Mouse (Mus musculus): ENCODE results near the gene Ppp1r13l. TPM values are rescaled to one million over a fixed set of nuclear protein-coding genes. Genes with fewer than 3 reads are reported as not detected.

Gene Ppp1r13l
- polyA plus RNA-seq, 1 experiment from 2014 or later = 12.4 TPM

MicroRNA genes within 50 kb of the gene (microRNA counts, 519-probe panel; counts per million panel counts)
- 32.2 counts per million for microRNA mmu-miR-343

Small RNA genes lying within 50 kb of the gene (microRNA-seq; reads per million reads assigned to microRNA genes)
- not detected for gene Mir343 (ENCODE audit: borderline number of aligned reads)

Other genes starting within 250 kb of the Ppp1r13l start
- 2.2 and 2.7 TPM in 2 replicates for gene Gm4969, start 241.4 kb upstream of the Ppp1r13l start, polyA plus RNA-seq (2014; fragmentation: Nextera tagmentation; extraction: Ambion mirVana)
- 6.3 and 6.4 TPM in 2 replicates for gene Fbxo46, start 239.9 kb upstream of the Ppp1r13l start, polyA plus RNA-seq (2014; fragmentation: Nextera tagmentation; extraction: Ambion mirVana)
- 6.4 and 7.6 TPM in 2 replicates for gene Qpctl, start 210.5 kb upstream of the Ppp1r13l start, polyA plus RNA-seq (2014; fragmentation: Nextera tagmentation; extraction: Ambion mirVana)
- gene Snrpd2, start 210.0 kb upstream of the Ppp1r13l start, polyA plus RNA-seq (2014; fragmentation: Nextera tagmentation; extraction: Ambion mirVana) = 120 and 125 TPM in 2 replicates
- gene Gipr, start 193.6 kb upstream of the Ppp1r13l start, polyA plus RNA-seq (2014; fragmentation: Nextera tagmentation; extraction: Ambion mirVana) = 9.0 and 10.8 TPM in 2 replicates
- gene Eml2, start 183.3 kb upstream of the Ppp1r13l start, polyA plus RNA-seq (2014; fragmentation: Nextera tagmentation; extraction: Ambion mirVana) = 5.4 and 6.9 TPM in 2 replicates
- gene Gpr4, start 147.2 kb upstream of the Ppp1r13l start, polyA plus RNA-seq (2014; fragmentation: Nextera tagmentation; extraction: Ambion mirVana) = 1.3 and 1.4 TPM in 2 replicates
- gene Opa3, start 131.4 kb upstream of the Ppp1r13l start, polyA plus RNA-seq (2014; fragmentation: Nextera tagmentation; extraction: Ambion mirVana) = 41.2 and 41.6 TPM in 2 replicates
- gene Vasp, start 87.9 kb upstream of the Ppp1r13l start, polyA plus RNA-seq (2014; fragmentation: Nextera tagmentation; extraction: Ambion mirVana) = 61.9 and 102 TPM in 2 replicates
- gene Ppm1n, start 79.7 kb upstream of the Ppp1r13l start, polyA plus RNA-seq (2014; fragmentation: Nextera tagmentation; extraction: Ambion mirVana) = 0.34 TPM in 1 of 2 replicates, not detected in the other
- 25.3 and 31.2 TPM in 2 replicates for gene Rtn2, start 77.1 kb upstream of the Ppp1r13l start, polyA plus RNA-seq (2014; fragmentation: Nextera tagmentation; extraction: Ambion mirVana)
- gene Fosb, start 49.7 kb upstream of the Ppp1r13l start, polyA plus RNA-seq (2014; fragmentation: Nextera tagmentation; extraction: Ambion mirVana) = 0.11 and 0.17 TPM in 2 replicates
- gene Ercc1, start 15.0 kb upstream of the Ppp1r13l start, polyA plus RNA-seq (2014; fragmentation: Nextera tagmentation; extraction: Ambion mirVana) = 72.5 and 74.5 TPM in 2 replicates
- gene Cd3eap, start 266 bp upstream of the Ppp1r13l start, polyA plus RNA-seq (2014; fragmentation: Nextera tagmentation; extraction: Ambion mirVana) = 17.6 and 18.9 TPM in 2 replicates
- gene Ercc2, start 22.3 kb downstream of the Ppp1r13l start, polyA plus RNA-seq (2014; fragmentation: Nextera tagmentation; extraction: Ambion mirVana) = 6.1 and 6.6 TPM in 2 replicates
- 2.2 and 3.7 TPM in 2 replicates for gene Klc3, start 44.4 kb downstream of the Ppp1r13l start, polyA plus RNA-seq (2014; fragmentation: Nextera tagmentation; extraction: Ambion mirVana)
- 11.0 and 13.3 TPM in 2 replicates for gene Ckm, start 45.0 kb downstream of the Ppp1r13l start, polyA plus RNA-seq (2014; fragmentation: Nextera tagmentation; extraction: Ambion mirVana)
- 8.0 and 9.7 TPM in 2 replicates for gene Mark4, start 99.1 kb downstream of the Ppp1r13l start, polyA plus RNA-seq (2014; fragmentation: Nextera tagmentation; extraction: Ambion mirVana)
- gene Exoc3l2, start 103.6 kb downstream of the Ppp1r13l start, polyA plus RNA-seq (2014; fragmentation: Nextera tagmentation; extraction: Ambion mirVana) = 2.2 and 2.7 TPM in 2 replicates
- 1.2 TPM in 2 replicates for gene Bloc1s3, start 148.6 kb downstream of the Ppp1r13l start, polyA plus RNA-seq (2014; fragmentation: Nextera tagmentation; extraction: Ambion mirVana)
- gene Trappc6a, start 148.6 kb downstream of the Ppp1r13l start, polyA plus RNA-seq (2014; fragmentation: Nextera tagmentation; extraction: Ambion mirVana) = 77.0 and 79.0 TPM in 2 replicates
- gene Nkpd1, start 158.1 kb downstream of the Ppp1r13l start, polyA plus RNA-seq (2014; fragmentation: Nextera tagmentation; extraction: Ambion mirVana) = 0.15 TPM in 1 of 2 replicates, not detected in the other
- gene Ppp1r37, start 203.3 kb downstream of the Ppp1r13l start, polyA plus RNA-seq (2014; fragmentation: Nextera tagmentation; extraction: Ambion mirVana) = 2.3 and 5.2 TPM in 2 replicates
- 0.30 TPM in 1 of 2 replicates, not detected in the other for gene Zfp296, start 217.5 kb downstream of the Ppp1r13l start, polyA plus RNA-seq (2014; fragmentation: Nextera tagmentation; extraction: Ambion mirVana)
- gene Gemin7, start 217.8 kb downstream of the Ppp1r13l start, polyA plus RNA-seq (2014; fragmentation: Nextera tagmentation; extraction: Ambion mirVana) = 141 and 157 TPM in 2 replicates
- 33.2 and 34.3 TPM in 2 replicates for gene Clasrp, start 244.7 kb downstream of the Ppp1r13l start, polyA plus RNA-seq (2014; fragmentation: Nextera tagmentation; extraction: Ambion mirVana)

Data from heart, embryonic 11.5 days (tissue).